Mouse (Mus musculus) liver, embryonic 14.5 days (tissue): ENCODE data around the gene Col16a1. TPM values are rescaled to one million over a fixed set of nuclear protein-coding genes. Genes with fewer than 3 reads are reported as not detected.

Experiments
- ATAC-seq: fragments of 200-750 bp; cut with Nextera tagmentation; 2 replicates; pipeline ENCODE4 v1.8.0; 2017; ENCODE audit warnings: moderate number of reproducible peaks, mild to moderate bottlenecking, moderate library complexity; ENCODE audit not compliant: insufficient read depth
- DNase-seq, 3 experiments: peaks; one replicate each; pipeline ENCODE4 v3.0.0-alpha.2; 2012 to 2013; ENCODE audit warnings: low read depth in 3 of 3, low spot score in 3 of 3
- H3K27ac ChIP-seq: fragments of 300-500 bp; sonication (generic); 2 replicates; pipeline ENCODE4 v1.5.1; 2014; ENCODE audit warnings: moderate library complexity, mild to moderate bottlenecking, control low read depth, inconsistent platforms
- H3K27me3 ChIP-seq: fragments of 300-500 bp; sonication (generic); 2 replicates; pipeline ENCODE4 v1.6.1; 2014; ENCODE audit warnings: mild to moderate bottlenecking, low read length, moderate library complexity; ENCODE audit not compliant: control insufficient read depth, insufficient read depth
- H3K36me3 ChIP-seq: fragments of 300-500 bp; sonication (generic); replicated peaks from 2 replicates; pipeline ENCODE4 v1.6.1; 2014; ENCODE audit warnings: low read depth; ENCODE audit not compliant: control insufficient read depth, insufficient read depth
- H3K4me1 ChIP-seq, 2 experiments: fragments of 200-500 bp in 1 of 2; fragments of 300-500 bp in 1 of 2; sonication (generic) in 1 of 2; replicated peaks; 2 replicates each; pipeline ENCODE4 v1.6.1; 2012 to 2014; ENCODE audit warnings: antibody characterized with exemption in 1 of 2, inconsistent platforms in 1 of 2, low read length in 1 of 2; ENCODE audit not compliant: control insufficient read depth in 2 of 2, insufficient read depth in 2 of 2
- H3K4me2 ChIP-seq: fragments of 300-500 bp; sonication (generic); 2 replicates; pipeline ENCODE4 v1.6.1; 2014; ENCODE audit warnings: low read depth, mild to moderate bottlenecking, control low read depth, moderate library complexity
- H3K4me3 ChIP-seq, 2 experiments: fragments of 200-500 bp in 1 of 2; fragments of 300-500 bp in 1 of 2; sonication (generic) in 1 of 2; 2 replicates each; pipeline ENCODE4 v1.5.1; 2012 to 2014; ENCODE audit warnings: low read depth in 2 of 2, low read length in 2 of 2, mild to moderate bottlenecking in 2 of 2, control low read depth in 1 of 2, inconsistent platforms in 1 of 2, moderate library complexity in 1 of 2; ENCODE audit not compliant: insufficient read depth in 1 of 2
- H3K9ac ChIP-seq: fragments of 300-500 bp; sonication (generic); replicated peaks from 2 replicates; pipeline ENCODE4 v1.6.1; 2014; ENCODE audit warnings: mild to moderate bottlenecking, control low read depth, moderate library complexity
- H3K9me3 ChIP-seq: fragments of 300-500 bp; sonication (generic); 2 replicates; pipeline ENCODE4 v1.6.1; 2016; ENCODE audit warnings: low read length, mixed read lengths; ENCODE audit not compliant: control insufficient read depth
- CTCF ChIP-seq: IDR thresholded peaks from 2 replicates; pipeline ENCODE4 v1.5.1; 2016; ENCODE audit warnings: antibody characterized with exemption, low read depth, control low read depth
- EP300 ChIP-seq: IDR thresholded peaks from 2 replicates; pipeline ENCODE4 v1.6.1; 2016; ENCODE audit warnings: antibody characterized with exemption, low read depth
- WGBS: fragments of 180-500 bp; shearing (Covaris S2); extraction: QIAGEN DNeasy Blood & Tissue Kit; methylation state at CpG from one replicate; pipeline ENCODE4 v1.1.7; 2014; ENCODE audit not compliant: insufficient replicate concordance; 5-methylcytosine and 5-hydroxymethylcytosine counted together
- polyA plus RNA-seq, 2 experiments: library from polyadenylated mRNA; depleted of rRNA in 1 of 2; stranded (reverse) in 1 of 2; unstranded in 1 of 2; fragments of >200 nt; fragmentation: Nextera tagmentation in 1 of 2; extraction: Ambion mirVana in 1 of 2; gene quantifications; 2 replicates each; pipeline versions ENCODE4 v1.2.1 to v1.2.3; 2012 to 2014

The Col16a1 gene
- polyA plus RNA-seq, 2 experiments, result 1.5 to 3.0 TPM

- WGBS, result 12% methylated on average over 14 of the region's 14 CpGs
- DNase-seq, result peak in 1 of 3 experiments; percentile 73
- Histone ChIP-seq H3K9ac (peak overlapping the region; percentile 86), H3K4me2 (peak overlapping the region; percentile 34), H3K27ac (no peak overlapping the region; the same call in 1 of the 2 replicates), H3K9me3 (no peaks in the 10 kb centered on the region), H3K27me3 (no peaks in the 10 kb centered on the region), H3K36me3 (no peaks in the 10 kb centered on the region), H3K4me1 (peaks cover 12 to 26% of the 10 kb centered on the region in 2 experiments), H3K4me3 (peak overlapping the region; percentile 91 to 93)
- no peak for TF ChIP-seq CTCF
- no peak for TF ChIP-seq EP300
- ATAC-seq, result peak; percentile 55
These were observed 59.4 kb downstream of the Col16a1 start for GRCm38 (mm10) chr4:130107065-130107443.

GRCm38 (mm10) chr4:130107444-130108131, 59.9 kb downstream of the Col16a1 start:
- Histone ChIP-seq H3K36me3 (no peaks in the 10 kb centered on the region), H3K9ac (peak overlapping the region; percentile 86), H3K4me1 (peaks cover 14 to 31% of the 10 kb centered on the region in 2 experiments), H3K4me2 (peak overlapping the region; percentile 85), H3K27ac (peak overlapping the region; percentile 89), H3K27me3 (no peaks in the 10 kb centered on the region), H3K4me3 (peak overlapping the region; percentile 91 to 93), H3K9me3 (no peaks in the 10 kb centered on the region)
- ATAC-seq (peak; percentile 94), DNase-seq (peak; percentile 99 to 100 (median 100))
- under 1% methylated on average over 39 of the region's 39 CpGs for WGBS
- TF ChIP-seq EP300, result no peak
- TF ChIP-seq CTCF, result no peak

- Histone ChIP-seq H3K4me2 (peak overlapping the region; percentile 85), H3K27ac (0 out of 2 replicates have a peak overlapping the region, but pooled peaks have one; percentile 89), H3K9me3 (no peaks in the 10 kb centered on the region), H3K36me3 (no peaks in the 10 kb centered on the region), H3K27me3 (no peaks in the 10 kb centered on the region), H3K4me3 (peak overlapping the region in 1 of 2 experiments; percentile 91; a peak in 2 of 4 replicates), H3K4me1 (peaks cover 16 to 36% of the 10 kb centered on the region in 2 experiments), H3K9ac (peak overlapping the region; percentile 86)
- ATAC-seq, result no peak
- DNase-seq, result no peak
- 36% methylated on average over 3 of the region's 3 CpGs for whole genome bisulfite sequencing
- TF ChIP-seq CTCF (no peak), EP300 (no peak)
These were observed 61.3 kb downstream of the Col16a1 start for GRCm38 (mm10) chr4:130108929-130109328.

GRCm38 (mm10) chr4:130109666-130110065, 62.0 kb downstream of the Col16a1 start:
- no peak overlapping the region for H3K27ac ChIP-seq
- 70% methylated on average over 9 of the region's 9 CpGs for WGBS
- TF ChIP-seq EP300 (no peak), CTCF (no peak)

GRCm38 (mm10) chr4:130110091-130110490, 62.5 kb downstream of the Col16a1 start:
- H3K27me3 ChIP-seq, result no peaks in the 10 kb centered on the region
- TF ChIP-seq EP300 (no peak), CTCF (no peak)
- no peak overlapping the region for H3K27ac ChIP-seq
- 78% methylated on average over 7 of the region's 7 CpGs for WGBS
- no peak overlapping the region; the same call in 1 of the 2 replicates for H3K4me2 ChIP-seq
- no peak overlapping the region for H3K9ac ChIP-seq
- H3K4me1 ChIP-seq, result peaks cover 16 to 32% of the 10 kb centered on the region in 2 experiments
- no peak overlapping the region for H3K4me3 ChIP-seq
- H3K9me3 ChIP-seq, result no peaks in the 10 kb centered on the region
- no peaks in the 10 kb centered on the region for H3K36me3 ChIP-seq
- ATAC-seq, result no peak
- DNase-seq, result no peak

More at GRCm38 (mm10) chr4:130109666-130110065, 62.0 kb downstream of the Col16a1 start:
- no peak overlapping the region; the same call in 1 of the 2 replicates for H3K4me2 ChIP-seq
- ATAC-seq (no peak), DNase-seq (no peak)
- H3K36me3 ChIP-seq, result no peaks in the 10 kb centered on the region
- no peaks in the 10 kb centered on the region for H3K27me3 ChIP-seq
- peaks cover 16 to 33% of the 10 kb centered on the region in 2 experiments for H3K4me1 ChIP-seq
- no peak overlapping the region for H3K9ac ChIP-seq
- H3K9me3 ChIP-seq, result no peaks in the 10 kb centered on the region
- no peak overlapping the region for H3K4me3 ChIP-seq
